Mouse (Mus musculus) right cerebral cortex, postnatal 36 days (tissue): ENCODE measurements around the gene Psenen.

Source experiments
- DNase-seq, 2 experiments: peaks; one replicate each; pipeline ENCODE4 v3.0.0; 2022; ENCODE audit warnings: low spot score in 2 of 2, mixed read lengths in 1 of 2

Gene Psenen

GRCm38 (mm10) chr7:30515003-30515760, 48.2 kb downstream of the Psenen start:
- no peak for DNase-seq
